Mouse (Mus musculus): ENCODE data around the gene Chst11. TPM values are rescaled to one million over a fixed set of nuclear protein-coding genes. Genes with fewer than 3 reads are reported as not detected.

Gene Chst11
- polyA plus RNA-seq, 1 experiment: 21.1 TPM

- TF ChIP-seq POLR2A (IDR thresholded peaks at IDR 0.05; ENCODE audit: borderline replicate concordance, insufficient read depth, low read length) (no peak), CTCF (IDR thresholded peaks at IDR 0.05; ENCODE audit: borderline replicate concordance, insufficient read depth, low read depth, low read length) (no peak)
- Histone ChIP-seq H3K4me1 (ENCODE audit: control insufficient read depth, insufficient read depth, low read length) (no peaks in the 10 kb centered on the region), H3K27ac (ENCODE audit: insufficient read depth, low read length) (no peak overlapping the region), H3K4me3 (replicated peaks; ENCODE audit: insufficient read depth, low read depth, low read length) (no peak overlapping the region), H3K27me3 (ENCODE audit: control insufficient read depth, insufficient read depth, low read length) (no peaks in the 10 kb centered on the region)
- no peak for DNase-seq
- 66% methylated on average over 2 of the region's 2 CpGs for WGBS
Observed at GRCm38 (mm10) chr10:83218778-83219177, 233.5 kb downstream of the Chst11 start.

DNA sequence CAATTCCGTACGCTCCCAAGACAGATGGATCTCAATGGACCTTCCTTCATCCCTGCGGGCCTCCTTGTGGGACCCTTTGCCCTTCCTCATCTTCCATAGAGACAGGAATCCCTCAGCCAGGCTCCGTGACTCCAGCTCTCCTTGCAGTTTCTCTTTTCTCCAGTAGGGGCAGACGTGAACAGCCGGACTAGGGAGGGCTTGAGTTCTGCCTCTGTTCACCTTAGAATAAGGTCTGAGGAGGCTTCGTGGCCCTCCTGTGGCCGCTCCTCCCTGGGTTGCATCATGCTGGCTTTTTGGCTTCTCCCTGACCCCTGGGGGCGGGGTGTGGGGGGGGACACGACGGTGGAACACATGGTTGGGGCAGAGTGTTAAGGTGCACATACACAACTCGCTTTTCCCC, 234.4 kb downstream of the Chst11 start:
- TF ChIP-seq CTCF (IDR thresholded peaks at IDR 0.05; ENCODE audit: borderline replicate concordance, insufficient read depth, low read depth, low read length) (peak; percentile 88), POLR2A (IDR thresholded peaks at IDR 0.05; ENCODE audit: borderline replicate concordance, insufficient read depth, low read length) (no peak)
- H3K27me3 ChIP-seq (ENCODE audit: control insufficient read depth, insufficient read depth, low read length): no peaks in the 10 kb centered on the region
- H3K4me1 ChIP-seq (ENCODE audit: control insufficient read depth, insufficient read depth, low read length): no peaks in the 10 kb centered on the region
- peak; percentile 69 to 78 for DNase-seq
- H3K4me3 ChIP-seq (replicated peaks; ENCODE audit: insufficient read depth, low read depth, low read length): no peak overlapping the region
- WGBS: 19% methylated on average over 12 of the region's 12 CpGs
- H3K27ac ChIP-seq (ENCODE audit: insufficient read depth, low read length): no peak overlapping the region

- Histone ChIP-seq H3K27me3 (ENCODE audit: control insufficient read depth, insufficient read depth, low read length) (no peaks in the 10 kb centered on the region), H3K4me1 (ENCODE audit: control insufficient read depth, insufficient read depth, low read length) (no peaks in the 10 kb centered on the region), H3K4me3 (replicated peaks; ENCODE audit: insufficient read depth, low read depth, low read length) (no peak overlapping the region), H3K27ac (ENCODE audit: insufficient read depth, low read length) (no peak overlapping the region)
- WGBS: 83% methylated on average over 10 of the region's 10 CpGs
- TF ChIP-seq CTCF (IDR thresholded peaks at IDR 0.05; ENCODE audit: borderline replicate concordance, insufficient read depth, low read depth, low read length) (no peak), POLR2A (IDR thresholded peaks at IDR 0.05; ENCODE audit: borderline replicate concordance, insufficient read depth, low read length) (no peak)
- no peak for DNase-seq
Observed at GRCm38 (mm10) chr10:83220217-83220616, 234.9 kb downstream of the Chst11 start.

- Histone ChIP-seq H3K4me1 (ENCODE audit: control insufficient read depth, insufficient read depth, low read length) (no peaks in the 10 kb centered on the region), H3K27me3 (ENCODE audit: control insufficient read depth, insufficient read depth, low read length) (no peaks in the 10 kb centered on the region), H3K27ac (ENCODE audit: insufficient read depth, low read length) (no peak overlapping the region), H3K4me3 (replicated peaks; ENCODE audit: insufficient read depth, low read depth, low read length) (no peak overlapping the region)
- 94% methylated on average over 3 of the region's 3 CpGs for WGBS
- TF ChIP-seq CTCF (IDR thresholded peaks at IDR 0.05; ENCODE audit: borderline replicate concordance, insufficient read depth, low read depth, low read length): no peak
- no peak for TF ChIP-seq POLR2A (IDR thresholded peaks at IDR 0.05; ENCODE audit: borderline replicate concordance, insufficient read depth, low read length)
- DNase-seq: no peak
Observed at GRCm38 (mm10) chr10:83220847-83221246, 235.5 kb downstream of the Chst11 start.

DNA sequence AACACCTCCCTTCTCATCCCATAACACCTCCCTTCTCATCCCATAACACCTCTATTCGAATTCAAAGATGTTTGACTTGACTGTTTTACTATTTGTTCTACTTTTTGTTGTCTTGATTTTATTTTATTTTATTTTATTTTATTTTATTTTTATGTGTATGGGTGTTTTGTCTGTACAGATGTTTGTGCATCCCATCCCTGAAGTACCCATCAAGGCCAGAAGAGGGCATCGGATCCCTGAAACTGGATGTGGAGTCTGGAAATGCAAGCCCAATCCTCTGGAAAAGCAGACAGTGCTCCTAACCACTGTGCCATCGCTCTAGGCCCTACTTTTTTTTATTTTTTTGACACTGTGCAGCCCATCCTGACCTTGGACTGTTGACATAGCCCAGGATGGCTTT, 239.7 kb downstream of the Chst11 start:
- Histone ChIP-seq H3K4me3 (replicated peaks; ENCODE audit: insufficient read depth, low read depth, low read length) (no peak overlapping the region), H3K27me3 (ENCODE audit: control insufficient read depth, insufficient read depth, low read length) (no peaks in the 10 kb centered on the region), H3K4me1 (ENCODE audit: control insufficient read depth, insufficient read depth, low read length) (no peaks in the 10 kb centered on the region), H3K27ac (ENCODE audit: insufficient read depth, low read length) (no peak overlapping the region)
- TF ChIP-seq POLR2A (IDR thresholded peaks at IDR 0.05; ENCODE audit: borderline replicate concordance, insufficient read depth, low read length) (no peak), CTCF (IDR thresholded peaks at IDR 0.05; ENCODE audit: borderline replicate concordance, insufficient read depth, low read depth, low read length) (peak; percentile 68)
- peak; percentile 17 to 39 for DNase-seq
- WGBS: 41% methylated on average over 3 of the region's 3 CpGs

GRCm38 (mm10) chr10:83228626-83229025, 243.3 kb downstream of the Chst11 start:
- no peak overlapping the region for H3K4me3 ChIP-seq (replicated peaks; ENCODE audit: insufficient read depth, low read depth, low read length)
- WGBS: 87% methylated on average over 4 of the region's 4 CpGs

GRCm38 (mm10) chr10:83233967-83234366, 248.7 kb downstream of the Chst11 start:
- H3K27me3 ChIP-seq (ENCODE audit: control insufficient read depth, insufficient read depth, low read length): no peaks in the 10 kb centered on the region
- 81% methylated on average over 3 of the region's 3 CpGs for WGBS
- no peak for TF ChIP-seq CTCF (IDR thresholded peaks at IDR 0.05; ENCODE audit: borderline replicate concordance, insufficient read depth, low read depth, low read length)
- no peak for TF ChIP-seq POLR2A (IDR thresholded peaks at IDR 0.05; ENCODE audit: borderline replicate concordance, insufficient read depth, low read length)
- no peak for DNase-seq
- H3K4me3 ChIP-seq (replicated peaks; ENCODE audit: insufficient read depth, low read depth, low read length): no peak overlapping the region
- H3K4me1 ChIP-seq (ENCODE audit: control insufficient read depth, insufficient read depth, low read length): peaks cover 4% of the 10 kb centered on the region; the same call in 1 of the 2 replicates
- H3K27ac ChIP-seq (ENCODE audit: insufficient read depth, low read length): no peak overlapping the region

More at GRCm38 (mm10) chr10:83228626-83229025, 243.3 kb downstream of the Chst11 start:
- no peak for DNase-seq
- no peaks in the 10 kb centered on the region for H3K27me3 ChIP-seq (ENCODE audit: control insufficient read depth, insufficient read depth, low read length)
- no peaks in the 10 kb centered on the region for H3K4me1 ChIP-seq (ENCODE audit: control insufficient read depth, insufficient read depth, low read length)
- H3K27ac ChIP-seq (ENCODE audit: insufficient read depth, low read length): no peak overlapping the region
- TF ChIP-seq POLR2A (IDR thresholded peaks at IDR 0.05; ENCODE audit: borderline replicate concordance, insufficient read depth, low read length) (no peak), CTCF (IDR thresholded peaks at IDR 0.05; ENCODE audit: borderline replicate concordance, insufficient read depth, low read depth, low read length) (no peak)

GRCm38 (mm10) chr10:83234391-83234790, 249.1 kb downstream of the Chst11 start:
- 13% methylated on average over 4 of the region's 4 CpGs for WGBS
- TF ChIP-seq POLR2A (IDR thresholded peaks at IDR 0.05; ENCODE audit: borderline replicate concordance, insufficient read depth, low read length) (no peak), CTCF (IDR thresholded peaks at IDR 0.05; ENCODE audit: borderline replicate concordance, insufficient read depth, low read depth, low read length) (no peak)
- DNase-seq: peak; percentile 20 to 25
- Histone ChIP-seq H3K27ac (ENCODE audit: insufficient read depth, low read length) (no peak overlapping the region), H3K27me3 (ENCODE audit: control insufficient read depth, insufficient read depth, low read length) (no peaks in the 10 kb centered on the region), H3K4me1 (ENCODE audit: control insufficient read depth, insufficient read depth, low read length) (peaks cover 4% of the 10 kb centered on the region; the same call in 1 of the 2 replicates), H3K4me3 (replicated peaks; ENCODE audit: insufficient read depth, low read depth, low read length) (no peak overlapping the region)
